Mouse (Mus musculus) macrophage (primary cell): ENCODE data around the gene Cenpv. TPM values are rescaled to one million over a fixed set of nuclear protein-coding genes. Genes with fewer than 3 reads are reported as not detected.

Experiments used
- polyA plus RNA-seq: library from polyadenylated mRNA; stranded (reverse); fragments of 250-400 nt; gene quantifications from 3 replicates; pipeline ENCODE4 v1.2.4, GENCODE M21; 2018; ENCODE audit warnings: inconsistent platforms

Cenpv gene
- polyA plus RNA-seq, 1 experiment from 2014 or later: 8.9 TPM

Other genes starting within 250 kb of the Cenpv start
- gene Pigl, start 80.8 kb downstream of the Cenpv start, polyA plus RNA-seq: 2.9 to 5.2 TPM (median 5.0 TPM) in 3 replicates
- gene Ncor1, start 80.7 kb downstream of the Cenpv start, polyA plus RNA-seq: 110 to 316 TPM (median 118 TPM) in 3 replicates
- gene Ubb, start 11.9 kb upstream of the Cenpv start, polyA plus RNA-seq: 916 to 1,557 TPM (median 1,390 TPM) in 3 replicates
- 71.4 to 114 TPM (median 91.5 TPM) in 3 replicates for gene Trpv2, start 35.2 kb upstream of the Cenpv start, polyA plus RNA-seq
- 4.7 to 7.3 TPM (median 5.6 TPM) in 3 replicates for gene Lrrc75a, start 109.3 kb upstream of the Cenpv start, polyA plus RNA-seq
- 25.0 to 33.0 TPM (median 31.4 TPM) in 3 replicates for gene Mmgt2, start 109.4 kb upstream of the Cenpv start, polyA plus RNA-seq
- 2.3 to 2.4 TPM (median 2.4 TPM) in 3 replicates for gene Zfp287, start 192.6 kb upstream of the Cenpv start, polyA plus RNA-seq
- gene Gm10428, start 213.8 kb upstream of the Cenpv start, polyA plus RNA-seq: not detected in 3 replicates